ENCODE assay signal across 14 mouse cellular contexts in genomic region chr4:131924096-131924810, GRCm38 (mm10). TPM values are rescaled to one million over a fixed set of nuclear protein-coding genes. Genes with fewer than 3 reads are reported as not detected.
DNase-seq lines count a peak whose midpoint lies in the region; TF ChIP-seq lines count a peak whose summit lies in the region.
"Had no signal": no experiment of that assay in that cellular context is flagged by ENCODE, and none has a peak within 500 bp of the region (broad histone marks: within the 10 kb centered on the region; RNA-seq: fewer than 3 reads in every experiment).

No protein-coding gene starts in this region.

- peak; percentile 60 to 61 for DNase-seq in cerebellum, postnatal 10 days
- no peak for DNase-seq in cerebellum, adult 11-12 months
- no peak for DNase-seq in left cerebral cortex, adult 2 months (ENCODE audit: extremely low spot score in 1 of 2, low spot score in 2 of 2)
- no peak for DNase-seq in left cerebral cortex, adult 8-10 months (ENCODE audit: low spot score in 2 of 2)
- DNase-seq in urinary bladder, postnatal 14 days (ENCODE audit: low spot score), result peak; percentile 51
- no peak for DNase-seq in urinary bladder, adult 18-20 months (ENCODE audit: low spot score in 2 of 2)
- DNase-seq in thymus, postnatal 4 days, result no peak
- no peak for DNase-seq in layer of hippocampus, postnatal 25 days (ENCODE audit: extremely low spot score in 1 of 2, low spot score in 1 of 2)
- DNase-seq: B cell, adult 2 months; cerebellum, adult 9-11 months had no signal

- intact Hi-C loops in left cerebral cortex, adult 2 months (cut with DNase I), result no loop called here

- no peak for TF ChIP-seq CTCF in left cerebral cortex, adult 2 months (IDR thresholded peaks at IDR 0.05)

- peak overlapping the region; percentile 7; the same call in 1 of the 2 replicates for H3K27ac ChIP-seq in left cerebral cortex, adult 2 months
- H3K27ac ChIP-seq: hindbrain, embryonic 10.5 days; liver, embryonic 15.5 days; midbrain, embryonic 12.5 days had no signal

- no peak overlapping the region for H3K4me3 ChIP-seq in left cerebral cortex, adult 2 months
- H3K4me3 ChIP-seq: hindbrain, embryonic 10.5 days; liver, embryonic 15.5 days; midbrain, embryonic 12.5 days had no signal

RNA-seq across cellular contexts. Expression of gene Tmem200b, which starts 2.7 kb away (rescaled TPM):
- total RNA-seq in left cerebral cortex, adult 2 months (2021), result 10 to 100 TPM in 1 of 2 experiments, 1 to 10 TPM in 1; 9.8 to 10.9 TPM
- 10 to 100 TPM in 3 of 4 experiments, 1 to 10 TPM in 1; 9.5 to 11.6 (median 10.2) TPM for total RNA-seq in left cerebral cortex, adult 8-10 months (2022)
- total RNA-seq in layer of hippocampus, postnatal 25 days (2021), result 1 to 10 TPM; 1.4 to 2.3 TPM
- total RNA-seq: neutrophil, adult 5-6 weeks had no signal

RNA-seq across cellular contexts. Expression of gene Srsf4, which starts 50.8 kb away (rescaled TPM):
- total RNA-seq in left cerebral cortex, adult 2 months (2021), result 10 to 100 TPM; 70.8 to 72.8 TPM
- 10 to 100 TPM; 59.8 to 68.7 (median 65.7) TPM for total RNA-seq in left cerebral cortex, adult 8-10 months (2022)
- 10 to 100 TPM; 68.1 to 69.2 TPM for total RNA-seq in layer of hippocampus, postnatal 25 days (2021)

Comparison
In these comparisons a context has a peak if more than half of its experiments do, and no peak if none do; other contexts are left out.
1. DNase-seq: peak in cerebellum, postnatal 10 days (2 of 2) and urinary bladder, postnatal 14 days (single experiment); none in cerebellum, adult 11-12 months (single experiment), left cerebral cortex, adult 2 months (0 of 2), left cerebral cortex, adult 8-10 months (0 of 2), urinary bladder, adult 18-20 months (0 of 2), thymus, postnatal 4 days (single experiment) and layer of hippocampus, postnatal 25 days (0 of 2).